Mouse (Mus musculus) right cerebral cortex, adult 2 months (tissue): ENCODE measurements at regions not wholly inside any gene's neighbourhood (a gene's known extent, or its start where the extent isn't known, plus 50 kb on each side); places are given as distances from the start of the nearest gene placed in this dataset.
A peak's percentile ranks its signal among the peaks of the same experiment; 100 is the strongest.

Experiments used
- DNase-seq, 2 experiments: peaks; one replicate each; pipeline ENCODE4 v3.0.0; 2021 to 2022; ENCODE audit warnings: low spot score in 2 of 2

- DNase-seq: no peak
Measured at GRCm38 (mm10) chr13:30085446-30085845, 50.8 kb upstream of the Mboat1 start.

DNA sequence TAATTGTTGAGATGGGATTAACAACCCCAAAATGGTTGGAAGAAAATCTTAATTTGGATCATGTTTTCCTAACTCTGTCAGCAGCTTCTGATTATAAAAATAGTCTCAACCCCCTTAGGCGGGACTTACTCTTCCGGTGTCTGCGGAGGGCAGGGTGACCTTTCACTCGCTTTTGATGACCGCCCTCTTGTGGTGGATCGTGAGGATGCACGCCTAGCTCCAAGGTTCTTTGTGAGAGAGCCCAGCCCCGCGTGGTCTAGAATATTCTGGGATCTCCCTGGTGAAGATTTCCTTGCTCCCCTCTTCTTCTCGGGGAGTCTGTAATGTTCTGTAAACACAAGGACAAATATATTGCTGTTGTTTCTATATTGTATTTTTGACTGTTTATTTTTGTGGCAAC lies 51.3 kb upstream of the Mboat1 start:
- peak; percentile 86 for DNase-seq

- no peak for DNase-seq
Measured at GRCm38 (mm10) chr13:30084386-30084785, 51.9 kb upstream of the Mboat1 start.

GRCm38 (mm10) chr13:30083949-30084348 lies 52.3 kb upstream of the Mboat1 start:
- no peak for DNase-seq

DNA sequence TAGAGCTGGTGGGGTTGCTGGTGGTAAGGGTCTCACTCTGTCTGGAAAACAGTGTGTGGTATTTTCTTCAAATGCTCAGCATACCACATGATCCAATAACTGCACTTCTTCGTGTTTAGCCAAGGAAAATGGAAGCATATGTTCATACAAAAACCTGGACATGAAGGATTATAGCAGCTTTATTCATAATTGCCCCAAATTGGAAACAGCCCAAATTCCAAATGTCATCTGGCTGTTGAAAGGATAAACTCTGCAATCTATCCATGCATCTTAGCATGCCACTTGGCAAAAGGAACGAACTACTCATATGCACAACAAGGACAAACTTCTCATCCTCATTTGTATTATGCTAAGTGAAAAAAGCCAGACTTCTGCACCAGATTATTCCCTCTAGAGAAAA lies 53.5 kb upstream of the Mboat1 start:
- DNase-seq: no peak

DNA sequence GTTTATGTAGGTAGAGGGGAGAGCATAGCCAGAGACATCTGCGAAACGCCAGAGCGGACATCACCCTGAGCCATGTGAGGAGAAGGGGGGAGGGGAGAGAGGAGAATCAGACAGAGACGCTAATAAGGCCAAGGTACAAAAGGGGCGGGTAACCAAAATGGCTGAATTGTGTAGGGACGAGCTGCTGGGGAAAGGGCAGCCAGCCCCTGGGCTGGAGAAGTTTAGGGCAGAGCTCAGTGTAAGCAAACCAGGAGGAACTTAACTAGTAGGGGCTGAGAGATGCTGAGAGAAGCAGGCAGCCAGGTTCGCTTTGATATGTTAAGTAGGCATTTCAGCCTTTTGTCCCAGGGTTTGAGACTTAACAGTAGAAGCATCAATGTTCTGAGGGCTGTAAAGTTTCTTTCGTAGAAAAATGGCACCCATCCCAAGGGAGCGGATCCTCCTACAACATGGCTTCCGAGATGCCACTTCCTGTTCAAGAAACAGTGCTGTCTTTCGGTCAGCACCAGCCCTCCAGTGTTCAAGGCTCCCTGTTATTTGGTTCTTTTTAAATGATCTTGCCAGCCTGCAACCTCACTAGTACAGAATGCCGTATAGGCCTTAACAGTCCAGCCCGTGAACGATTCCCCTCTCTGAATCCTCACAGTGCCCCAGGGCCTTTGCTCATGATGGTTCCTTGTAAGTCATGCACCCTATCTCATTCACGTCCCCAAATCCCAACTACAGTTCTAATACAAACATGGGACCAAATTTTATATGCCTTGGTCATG lies 55.4 kb upstream of the Mboat1 start:
- DNase-seq: no peak

DNA sequence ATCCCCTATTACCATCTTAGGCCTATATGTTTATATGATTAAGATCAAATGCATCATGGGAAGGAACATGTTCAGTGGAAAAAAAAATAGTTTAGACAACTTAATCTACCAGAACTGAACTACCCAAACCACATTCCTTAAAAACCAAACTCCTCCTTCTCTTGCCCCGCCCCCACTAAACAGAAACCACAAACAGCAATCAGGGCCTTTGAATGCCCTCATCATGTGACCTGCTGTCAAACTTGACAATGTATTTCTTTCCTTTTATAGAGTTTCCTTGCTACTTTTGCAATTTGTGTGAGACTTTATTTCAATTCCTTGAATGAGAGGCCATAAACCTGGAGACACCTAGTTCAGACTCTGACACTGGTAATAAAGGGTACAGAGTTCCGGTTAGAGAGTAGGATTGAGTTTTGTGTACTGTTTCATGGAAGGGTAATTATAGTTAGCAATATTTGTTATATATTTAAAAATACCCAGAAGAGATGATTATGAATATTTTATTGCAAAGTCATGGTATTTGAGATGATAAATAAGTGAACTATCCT lies 61.7 kb upstream of the Mboat1 start:
- no peak for DNase-seq

- no peak for DNase-seq
Measured at GRCm38 (mm10) chr13:30074069-30074468, 62.2 kb upstream of the Mboat1 start.

GRCm38 (mm10) chr13:30069397-30069796 lies 66.9 kb upstream of the Mboat1 start:
- no peak for DNase-seq

GRCm38 (mm10) chr13:30067581-30068375 lies 68.5 kb upstream of the Mboat1 start:
- no peak for DNase-seq

GRCm38 (mm10) chr13:30065520-30065919 lies 70.8 kb upstream of the Mboat1 start:
- no peak for DNase-seq

DNA sequence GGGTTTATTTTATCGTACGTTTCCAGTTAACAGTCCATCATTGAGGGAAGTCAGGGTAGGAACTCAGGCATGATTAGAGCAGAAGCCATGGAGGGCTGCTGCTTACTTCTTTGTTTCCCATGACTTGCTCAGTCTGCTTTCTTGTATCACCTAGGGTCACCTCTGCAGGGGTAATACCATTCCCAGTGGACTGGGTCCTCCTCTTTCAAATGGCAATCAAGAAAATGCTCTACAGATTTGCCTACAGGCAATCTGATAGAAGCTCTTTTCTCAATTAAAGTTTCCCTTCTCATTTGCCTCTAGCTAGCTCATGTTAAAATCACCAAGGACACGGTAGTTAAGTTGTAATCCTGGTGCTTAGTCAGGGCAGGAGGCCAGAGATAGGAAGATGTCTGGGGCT lies 72.5 kb upstream of the Mboat1 start:
- DNase-seq: no peak

DNA sequence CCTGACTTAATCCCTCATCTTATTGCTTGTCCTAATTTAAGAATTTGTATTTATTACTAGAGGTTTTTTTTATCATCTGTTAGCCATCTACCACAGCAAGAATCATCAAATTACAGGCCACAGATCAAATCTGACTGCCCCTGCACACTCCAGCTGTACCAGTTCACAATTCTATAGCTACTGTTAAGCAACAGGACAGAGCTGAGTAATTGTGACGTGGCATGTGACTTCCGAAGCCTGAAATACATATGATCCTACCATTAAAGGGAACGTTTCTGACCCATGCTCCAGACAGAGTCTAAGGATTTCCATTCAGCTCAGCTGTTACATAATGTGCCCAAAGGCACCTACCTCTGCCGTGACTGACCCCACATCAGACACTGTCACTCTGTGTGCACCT lies 74.0 kb upstream of the Mboat1 start:
- no peak for DNase-seq

GRCm38 (mm10) chr13:30055141-30055645 lies 69.3 kb upstream of the E2f3 start:
- DNase-seq: no peak

GRCm38 (mm10) chr13:30051891-30052550 lies 66.2 kb upstream of the E2f3 start:
- no peak for DNase-seq

- DNase-seq: no peak
Measured at GRCm38 (mm10) chr13:30050745-30051508, 65.1 kb upstream of the E2f3 start.

- no peak for DNase-seq
Measured at GRCm38 (mm10) chr13:30048260-30048859, 62.5 kb upstream of the E2f3 start.

- no peak for DNase-seq
Measured at GRCm38 (mm10) chr13:30046504-30047169, 60.8 kb upstream of the E2f3 start.

DNA sequence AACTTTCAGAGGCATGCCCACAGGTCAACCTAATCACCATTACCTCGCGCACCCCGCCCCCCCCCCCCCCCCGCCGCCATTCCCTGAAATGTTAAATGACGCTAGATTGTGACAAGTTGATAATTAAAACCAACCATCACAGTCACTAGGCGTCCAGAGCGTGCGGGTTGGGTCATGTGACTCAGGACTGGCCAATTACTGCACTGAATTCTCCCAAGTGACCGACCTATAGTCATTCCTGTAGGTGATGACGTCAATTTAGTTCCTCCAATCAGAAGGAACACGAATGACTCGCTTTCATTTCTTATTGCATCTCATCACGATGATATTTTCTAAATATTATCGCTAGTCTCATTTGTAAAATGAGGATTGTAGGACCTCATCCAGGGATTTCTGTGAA lies 60.2 kb upstream of the E2f3 start:
- peak in 1 of 2 experiments; percentile 6 for DNase-seq

DNA sequence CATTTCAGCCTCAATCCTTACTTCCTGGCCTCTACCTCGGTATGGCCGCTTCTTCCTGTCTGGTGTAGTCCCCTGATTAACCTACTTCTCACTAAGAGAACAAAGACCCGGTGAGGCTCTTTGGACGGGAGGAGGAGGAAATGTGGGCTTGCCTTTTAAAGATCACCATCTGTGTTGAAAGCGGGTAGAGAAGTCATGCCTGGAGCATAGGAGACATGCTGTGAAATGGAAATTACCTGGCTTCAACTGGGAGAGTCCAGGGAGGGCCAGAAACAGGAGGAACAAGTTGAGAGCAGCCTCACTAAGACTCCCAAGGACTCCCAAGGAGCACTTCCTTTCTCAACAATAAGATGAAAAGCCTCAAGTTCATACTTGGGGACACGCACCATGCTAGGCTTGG lies 59.4 kb upstream of the E2f3 start:
- DNase-seq: no peak
